Mouse (Mus musculus) liver, embryonic 11.5 days (tissue): ENCODE results near the gene Bola1. TPM values are rescaled to one million over a fixed set of nuclear protein-coding genes. Genes with fewer than 3 reads are reported as not detected.
"Not testable (repeated sequence)": the region's sequence is repeated elsewhere in the genome, so short reads cannot be mapped to it uniquely, and the experiment has no call there.

Experiments used
- ATAC-seq: fragments of 200-750 bp; cut with Nextera tagmentation; replicated peaks from 2 replicates; pipeline ENCODE4 v1.8.0; 2017; ENCODE audit warnings: moderate number of reproducible peaks, mild to moderate bottlenecking, moderate TSS enrichment, moderate library complexity; ENCODE audit not compliant: low FRiP score
- DNase-seq: peaks from one replicate; pipeline ENCODE4 v3.0.0-alpha.2; 2017; ENCODE audit warnings: low spot score
- H3K27ac ChIP-seq: fragments of 300-500 bp; sonication (generic); 2 replicates; pipeline ENCODE4 v1.5.1; 2014; ENCODE audit warnings: mild to moderate bottlenecking, low read depth, low read length, control low read depth
- H3K27me3 ChIP-seq: fragments of 300-500 bp; sonication (generic); replicated peaks from 2 replicates; pipeline ENCODE4 v1.6.1; 2014; ENCODE audit warnings: low read length, mixed read lengths; ENCODE audit not compliant: control insufficient read depth, insufficient read depth
- H3K36me3 ChIP-seq: fragments of 300-500 bp; sonication (generic); 2 replicates; pipeline ENCODE4 v1.6.1; 2014; ENCODE audit warnings: mild to moderate bottlenecking, low read length, moderate library complexity, mixed read lengths; ENCODE audit not compliant: control insufficient read depth, insufficient read depth
- H3K4me1 ChIP-seq: fragments of 300-500 bp; sonication (generic); replicated peaks from 2 replicates; pipeline ENCODE4 v1.6.1; 2014; ENCODE audit warnings: low read length, mixed read lengths; ENCODE audit not compliant: control insufficient read depth, insufficient read depth
- H3K4me2 ChIP-seq: fragments of 300-500 bp; sonication (generic); 2 replicates; pipeline ENCODE4 v1.6.1; 2014; ENCODE audit warnings: mild to moderate bottlenecking, control low read depth, moderate library complexity
- H3K4me3 ChIP-seq: fragments of 300-500 bp; sonication (generic); 2 replicates; pipeline ENCODE4 v1.5.1; 2014; ENCODE audit warnings: low read depth, low read length, control low read depth
- H3K9ac ChIP-seq: fragments of 300-500 bp; sonication (generic); 2 replicates; pipeline ENCODE4 v1.6.1; 2014; ENCODE audit warnings: low read depth, low read length, control low read depth
- H3K9me3 ChIP-seq: fragments of 300-500 bp; sonication (generic); 2 replicates; pipeline ENCODE4 v1.6.1; 2016; ENCODE audit warnings: low read length, inconsistent platforms, mixed read lengths; ENCODE audit not compliant: control insufficient read depth
- WGBS: fragments of 180-500 bp; shearing (Covaris S2); extraction: QIAGEN DNeasy Blood & Tissue Kit; methylation state at CpG from one replicate; pipeline ENCODE4 v1.1.7; 2014; 5-methylcytosine and 5-hydroxymethylcytosine counted together
- polyA plus RNA-seq: library from polyadenylated mRNA; unstranded; fragments of >200 nt; fragmentation: Nextera tagmentation; extraction: Ambion mirVana; gene quantifications from 2 replicates; pipeline ENCODE4 v1.2.1, GENCODE M21; 2014

Bola1 gene
- polyA plus RNA-seq, result 93.8 and 98.8 TPM in 2 replicates

- H3K4me3 ChIP-seq, result peak within 1 kb of the TSS; percentile 61
- H3K9ac ChIP-seq, result peak within 1 kb of the TSS; percentile 98
- DNase-seq (peak; percentile 80), ATAC-seq (peak; percentile 74)
- peaks cover 22% of the 10 kb centered on the region for H3K4me1 ChIP-seq
- peak within 1 kb of the TSS; percentile 92 for H3K4me2 ChIP-seq
- under 1% methylated on average over 37 of the region's 37 CpGs for WGBS
- H3K27ac ChIP-seq, result peak within 1 kb of the TSS; percentile 100
- H3K36me3 ChIP-seq, result no peaks in the 10 kb centered on the region
- no peaks in the 10 kb centered on the region for H3K9me3 ChIP-seq
- H3K27me3 ChIP-seq, result no peaks in the 10 kb centered on the region
Measured at GRCm38 (mm10) chr3:96219661-96220130, at the start of gene Bola1, which contains the start of gene Hist2h2ab. TSS of gene Bola1 (minus strand) at chr3:96219709. TSS of gene Hist2h2ab (plus strand) at chr3:96219865.

- whole genome bisulfite sequencing, result under 1% methylated on average over 12 of the region's 44 CpGs
- not testable (repeated sequence) for H3K27me3 ChIP-seq, H3K36me3 ChIP-seq, DNase-seq, H3K9me3 ChIP-seq
- Histone ChIP-seq H3K9ac (peak overlapping the region; percentile 88), H3K4me3 (peak overlapping the region; percentile 53), H3K4me1 (peaks cover 16% of the 10 kb centered on the region), H3K27ac (peak overlapping the region; percentile 100), H3K4me2 (peak overlapping the region; percentile 82)
- ATAC-seq, result peak; percentile 46
Measured at GRCm38 (mm10) chr3:96268776-96269378, 49.4 kb upstream of the Bola1 start.

- peak within 1 kb of the TSS; percentile 53 for H3K4me3 ChIP-seq
- H3K4me1 ChIP-seq, result peaks cover 16% of the 10 kb centered on the region
- H3K4me2 ChIP-seq, result peak within 1 kb of the TSS; percentile 82
- peak within 1 kb of the TSS; percentile 88 for H3K9ac ChIP-seq
- WGBS, result 21% methylated on average over 30 of the region's 30 CpGs
- no peaks in the 10 kb centered on the region for H3K27me3 ChIP-seq
- ATAC-seq, result peak; percentile 60
- H3K27ac ChIP-seq, result peak within 1 kb of the TSS; percentile 100
- H3K36me3 ChIP-seq, result no peaks in the 10 kb centered on the region
- H3K9me3 ChIP-seq, result no peaks in the 10 kb centered on the region
- peak; percentile 76 for DNase-seq
Measured at GRCm38 (mm10) chr3:96268051-96268775, 48.7 kb upstream of the Bola1 start, which contains the start of gene Hist2h3b. TSS of gene Hist2h3b (plus strand) at chr3:96268654.

- ATAC-seq (no peak), DNase-seq (no peak)
- Histone ChIP-seq H3K27ac (peak overlapping the region; percentile 93), H3K27me3 (no peaks in the 10 kb centered on the region), H3K4me2 (no peak overlapping the region), H3K9ac (peak overlapping the region; percentile 66), H3K4me3 (no peak overlapping the region), H3K9me3 (no peaks in the 10 kb centered on the region), H3K36me3 (no peaks in the 10 kb centered on the region), H3K4me1 (peaks cover 16% of the 10 kb centered on the region)
- 82% methylated on average over 4 of the region's 4 CpGs for WGBS
Measured at GRCm38 (mm10) chr3:96267541-96267940, 48.0 kb upstream of the Bola1 start.

- Histone ChIP-seq H3K27ac (peak overlapping the region; percentile 74), H3K9me3 (no peaks in the 10 kb centered on the region), H3K4me2 (no peak overlapping the region), H3K36me3 (no peaks in the 10 kb centered on the region), H3K9ac (peak overlapping the region; percentile 55; the same call in 1 of the 2 replicates), H3K4me3 (no peak overlapping the region), H3K27me3 (no peaks in the 10 kb centered on the region), H3K4me1 (peaks cover 21% of the 10 kb centered on the region)
- DNase-seq, result no peak
- no peak for ATAC-seq
- 63% methylated on average over 8 of the region's 8 CpGs for WGBS
Measured at GRCm38 (mm10) chr3:96266132-96266710, 46.7 kb upstream of the Bola1 start.

GRCm38 (mm10) chr3:96264404-96264949 lies 45.0 kb upstream of the Bola1 start:
- no peaks in the 10 kb centered on the region for H3K27me3 ChIP-seq
- peak overlapping the region; percentile 100 for H3K27ac ChIP-seq
- no peaks in the 10 kb centered on the region for H3K9me3 ChIP-seq
- no peak for DNase-seq
- no peaks in the 10 kb centered on the region for H3K36me3 ChIP-seq
- WGBS, result 74% methylated on average over 7 of the region's 7 CpGs
- H3K9ac ChIP-seq, result peak overlapping the region; percentile 93
- no peak for ATAC-seq
- peak overlapping the region; percentile 56 for H3K4me3 ChIP-seq
- H3K4me1 ChIP-seq, result peaks cover 17% of the 10 kb centered on the region
- H3K4me2 ChIP-seq, result peak overlapping the region; percentile 84

- no peaks in the 10 kb centered on the region for H3K27me3 ChIP-seq
- no peaks in the 10 kb centered on the region for H3K36me3 ChIP-seq
- peaks cover 17% of the 10 kb centered on the region for H3K4me1 ChIP-seq
- WGBS, result 10% methylated on average over 27 of the region's 27 CpGs
- H3K9me3 ChIP-seq, result no peaks in the 10 kb centered on the region
- H3K27ac ChIP-seq, result peak overlapping the region; percentile 100
- peak overlapping the region; percentile 93 for H3K9ac ChIP-seq
- peak overlapping the region; percentile 84 for H3K4me2 ChIP-seq
- H3K4me3 ChIP-seq, result peak overlapping the region; percentile 56
- DNase-seq (peak; percentile 76), ATAC-seq (0 out of 2 replicates have a peak, but pooled peaks have one; percentile 24)
Measured at GRCm38 (mm10) chr3:96263558-96264403, 44.3 kb upstream of the Bola1 start.
